Mouse (Mus musculus): Measurements from ENCODE around the gene Kdm6a. TPM values are rescaled to one million over a fixed set of nuclear protein-coding genes. Genes with fewer than 3 reads are reported as not detected.

The Kdm6a gene
- total RNA-seq (2014; rRNA removed; ENCODE audit: low replicate concordance) (39.4 and 52.1 TPM in 2 replicates), polyA plus RNA-seq (2015; fragmentation: Nextera tagmentation; extraction: Ambion mirVana) (12.0 and 12.4 TPM in 2 replicates)

DNA sequence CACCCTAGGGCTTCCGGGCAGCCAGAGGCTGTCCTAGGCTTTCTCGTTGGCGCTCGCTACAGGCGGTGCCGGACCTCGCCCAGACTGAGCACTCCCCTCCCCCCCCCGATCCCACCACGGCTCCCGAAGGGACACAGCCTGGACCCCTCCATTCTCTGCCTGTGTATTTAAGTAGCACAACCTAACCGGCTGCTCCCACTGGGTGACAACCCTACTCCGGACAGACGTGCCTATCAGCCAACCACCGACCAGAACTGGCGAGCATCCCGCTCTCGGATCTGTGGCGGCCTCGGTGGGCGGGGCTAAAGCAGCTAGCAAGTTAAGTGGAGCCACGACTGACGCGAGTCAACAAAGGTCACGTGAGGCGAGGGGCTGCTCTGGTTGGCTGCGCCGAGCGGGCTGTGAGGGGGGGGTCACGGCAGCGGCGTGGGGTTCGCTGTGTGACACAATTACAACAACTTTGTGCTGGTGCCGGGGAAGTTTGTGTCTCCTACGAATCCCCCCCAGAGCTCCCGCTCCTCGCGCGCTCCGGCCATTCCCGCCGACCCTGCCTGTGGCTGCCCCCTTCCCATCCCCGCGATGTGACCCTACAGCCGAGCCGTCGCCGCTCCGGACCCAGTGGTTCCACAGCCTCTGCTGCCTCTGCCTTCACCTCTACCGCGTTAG is at the start of gene Kdm6a:
Kdm6a (plus strand) TSS at position 384 of the 666 bp plus-strand sequence.
- under 1% methylated on average over 37 of the region's 50 CpGs for WGBS
- ATAC-seq (ENCODE audit: insufficient read depth, low read depth), result peak; percentile 98

DNA sequence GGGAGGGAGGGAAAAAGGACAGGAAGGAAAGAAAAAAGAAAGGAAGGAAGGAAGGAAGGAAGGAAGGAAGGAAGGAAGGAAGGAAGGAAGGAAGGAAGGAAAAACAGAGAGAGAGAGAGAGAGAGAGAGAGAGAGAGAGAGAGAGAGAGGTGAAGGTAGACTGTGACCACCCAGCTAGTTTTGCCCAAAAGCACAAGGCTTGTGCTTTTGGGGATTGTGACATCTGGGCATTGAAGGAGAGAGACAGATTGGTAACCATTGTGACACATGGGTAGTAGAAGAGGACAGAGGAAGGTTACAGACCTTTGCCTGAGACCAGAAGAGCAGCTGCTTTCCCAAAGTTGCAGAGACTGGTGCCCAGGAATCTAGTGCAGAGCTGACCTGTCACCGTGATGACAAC is 16.8 kb upstream of the Kdm6a start, which contains the start of gene Dusp21:
Dusp21 (plus strand) TSS at position 301 of the 400 bp plus-strand sequence.
- H3K4me2 ChIP-seq (ENCODE audit: low read depth, low read length), result no peak within 1 kb of the TSS
- H3K9me3 ChIP-seq (replicated peaks; ENCODE audit: control insufficient read depth, low read length), result no peaks in the 10 kb centered on the region
- no peak within 1 kb of the TSS for H3K9ac ChIP-seq (replicated peaks; ENCODE audit: low read depth, low read length)
- no peaks in the 10 kb centered on the region for H3K4me1 ChIP-seq (ENCODE audit: control insufficient read depth, insufficient read depth)
- no peak within 1 kb of the TSS for H3K4me3 ChIP-seq (ENCODE audit: low read depth, low read length)
- no peaks in the 10 kb centered on the region for H3K36me3 ChIP-seq (replicated peaks; ENCODE audit: control insufficient read depth, insufficient read depth, low read length)
- H3K27ac ChIP-seq (ENCODE audit: low read depth), result no peak within 1 kb of the TSS
- no peaks in the 10 kb centered on the region for H3K27me3 ChIP-seq (ENCODE audit: control insufficient read depth, insufficient read depth, low read length)
- ATAC-seq (ENCODE audit: insufficient read depth, low read depth) (no peak), DNase-seq (ENCODE audit: low spot score) (no peak)
- 82% methylated on average over 1 of the region's 1 CpGs for WGBS
- TF ChIP-seq EP300 (IDR thresholded peaks at IDR 0.05; ENCODE audit: low read depth) (no peak), CTCF (IDR thresholded peaks at IDR 0.05; ENCODE audit: low read depth) (no peak)

More for the DNA sequence above, at the start of gene Kdm6a:
- Histone ChIP-seq H3K4me1 (ENCODE audit: control insufficient read depth, insufficient read depth) (no peaks in the 10 kb centered on the region), H3K9ac (replicated peaks; ENCODE audit: low read depth, low read length) (peak within 1 kb of the TSS; percentile 97), H3K4me3 (ENCODE audit: low read depth, low read length) (peak within 1 kb of the TSS; percentile 81), H3K27me3 (ENCODE audit: control insufficient read depth, insufficient read depth, low read length) (no peaks in the 10 kb centered on the region), H3K4me2 (ENCODE audit: low read depth, low read length) (peak within 1 kb of the TSS; percentile 80), H3K36me3 (replicated peaks; ENCODE audit: control insufficient read depth, insufficient read depth, low read length) (no peaks in the 10 kb centered on the region), H3K9me3 (replicated peaks; ENCODE audit: control insufficient read depth, low read length) (no peaks in the 10 kb centered on the region), H3K27ac (ENCODE audit: low read depth) (peak within 1 kb of the TSS; percentile 99)
- peak; percentile 99 for DNase-seq (ENCODE audit: low spot score)
- no peak for TF ChIP-seq CTCF (IDR thresholded peaks at IDR 0.05; ENCODE audit: low read depth)
- no peak for TF ChIP-seq EP300 (IDR thresholded peaks at IDR 0.05; ENCODE audit: low read depth)

- H3K27ac ChIP-seq (ENCODE audit: low read depth), result 0 out of 2 replicates have a peak overlapping the region, but pooled peaks have one; percentile 91
- no peak for ATAC-seq (ENCODE audit: insufficient read depth, low read depth)
- peak overlapping the region; percentile 81 for H3K4me3 ChIP-seq (ENCODE audit: low read depth, low read length)
- H3K9me3 ChIP-seq (replicated peaks; ENCODE audit: control insufficient read depth, low read length), result no peaks in the 10 kb centered on the region
- peak overlapping the region; percentile 80 for H3K4me2 ChIP-seq (ENCODE audit: low read depth, low read length)
- TF ChIP-seq EP300 (IDR thresholded peaks at IDR 0.05; ENCODE audit: low read depth), result no peak
- no peak for TF ChIP-seq CTCF (IDR thresholded peaks at IDR 0.05; ENCODE audit: low read depth)
- no peaks in the 10 kb centered on the region for H3K27me3 ChIP-seq (ENCODE audit: control insufficient read depth, insufficient read depth, low read length)
- WGBS, result 63% methylated on average over 4 of the region's 4 CpGs
- no peaks in the 10 kb centered on the region for H3K4me1 ChIP-seq (ENCODE audit: control insufficient read depth, insufficient read depth)
- DNase-seq (ENCODE audit: low spot score), result no peak
- H3K9ac ChIP-seq (replicated peaks; ENCODE audit: low read depth, low read length), result 0 out of 2 replicates have a peak overlapping the region, but pooled peaks have one; percentile 85
- no peaks in the 10 kb centered on the region for H3K36me3 ChIP-seq (replicated peaks; ENCODE audit: control insufficient read depth, insufficient read depth, low read length)
Measured at GRCm38 (mm10) chrX:18160734-18161442, 1.5 kb upstream of the Kdm6a start.

GRCm38 (mm10) chrX:18161796-18162191 is 581 bp upstream of the Kdm6a start:
- Histone ChIP-seq H3K36me3 (replicated peaks; ENCODE audit: control insufficient read depth, insufficient read depth, low read length) (no peaks in the 10 kb centered on the region), H3K27me3 (ENCODE audit: control insufficient read depth, insufficient read depth, low read length) (no peaks in the 10 kb centered on the region), H3K4me3 (ENCODE audit: low read depth, low read length) (peak overlapping the region; percentile 81), H3K4me1 (ENCODE audit: control insufficient read depth, insufficient read depth) (no peaks in the 10 kb centered on the region), H3K9me3 (replicated peaks; ENCODE audit: control insufficient read depth, low read length) (no peaks in the 10 kb centered on the region), H3K4me2 (ENCODE audit: low read depth, low read length) (peak overlapping the region; percentile 80), H3K27ac (ENCODE audit: low read depth) (peak overlapping the region; percentile 91), H3K9ac (replicated peaks; ENCODE audit: low read depth, low read length) (peak overlapping the region; percentile 85)
- ATAC-seq (ENCODE audit: insufficient read depth, low read depth) (peak; percentile 56), DNase-seq (ENCODE audit: low spot score) (peak; percentile 10)
- under 1% methylated on average over 27 of the region's 28 CpGs for WGBS
- TF ChIP-seq CTCF (IDR thresholded peaks at IDR 0.05; ENCODE audit: low read depth), result no peak
- TF ChIP-seq EP300 (IDR thresholded peaks at IDR 0.05; ENCODE audit: low read depth), result no peak

GRCm38 (mm10) chrX:18162861-18163731 is 721 bp downstream of the Kdm6a start:
- no peaks in the 10 kb centered on the region for H3K27me3 ChIP-seq (ENCODE audit: control insufficient read depth, insufficient read depth, low read length)
- ATAC-seq (ENCODE audit: insufficient read depth, low read depth), result peak; percentile 10
- peak overlapping the region; percentile 81 for H3K4me3 ChIP-seq (ENCODE audit: low read depth, low read length)
- peak; percentile 17 for DNase-seq (ENCODE audit: low spot score)
- peak overlapping the region; percentile 97 for H3K9ac ChIP-seq (replicated peaks; ENCODE audit: low read depth, low read length)
- no peaks in the 10 kb centered on the region for H3K9me3 ChIP-seq (replicated peaks; ENCODE audit: control insufficient read depth, low read length)
- H3K27ac ChIP-seq (ENCODE audit: low read depth), result peak overlapping the region; percentile 99
- 0 out of 2 replicates have a peak, but pooled peaks have one; percentile 19 for TF ChIP-seq EP300 (IDR thresholded peaks at IDR 0.05; ENCODE audit: low read depth)
- no peak for TF ChIP-seq CTCF (IDR thresholded peaks at IDR 0.05; ENCODE audit: low read depth)
- no peaks in the 10 kb centered on the region for H3K4me1 ChIP-seq (ENCODE audit: control insufficient read depth, insufficient read depth)
- H3K36me3 ChIP-seq (replicated peaks; ENCODE audit: control insufficient read depth, insufficient read depth, low read length), result no peaks in the 10 kb centered on the region
- WGBS, result 4% methylated on average over 86 of the region's 95 CpGs
- H3K4me2 ChIP-seq (ENCODE audit: low read depth, low read length), result peak overlapping the region; percentile 72

Data from heart, postnatal 0 days (tissue).